Mouse (Mus musculus) bone marrow, adult 2 months (tissue): ENCODE results near the gene Crybg3. TPM values are rescaled to one million over a fixed set of nuclear protein-coding genes. Genes with fewer than 3 reads are reported as not detected.

ENCODE experiments used
- H3K27ac ChIP-seq: fragments of 200-500 bp; 2 replicates; pipeline ENCODE4 v1.5.1; 2012; ENCODE audit warnings: low read depth, mild to moderate bottlenecking, control low read depth, inconsistent platforms, low read length; ENCODE audit not compliant: control insufficient read depth, poor library complexity, insufficient read depth
- H3K4me1 ChIP-seq: fragments of 200-500 bp; 2 replicates; pipeline ENCODE4 v1.6.1; 2011; ENCODE audit warnings: low read length; ENCODE audit not compliant: control insufficient read depth, insufficient read depth
- H3K4me3 ChIP-seq: fragments of 200-500 bp; replicated peaks from 2 replicates; pipeline ENCODE3; 2011; ENCODE audit warnings: mild to moderate bottlenecking, low read depth, low read length, control low read depth; ENCODE audit not compliant: control insufficient read depth
- CTCF ChIP-seq: fragments of 200-500 bp; IDR thresholded peaks from 2 replicates; pipeline ENCODE4 v1.5.1; 2011; ENCODE audit warnings: low read length, control low read depth; ENCODE audit not compliant: control insufficient read depth, insufficient read depth
- POLR2A ChIP-seq: fragments of 200-500 bp; IDR thresholded peaks from 2 replicates; pipeline ENCODE4 v1.6.1; 2011; ENCODE audit warnings: low read depth, mild to moderate bottlenecking, control low read depth, low read length, borderline replicate concordance; ENCODE audit not compliant: control insufficient read depth
- WGBS: fragments of 180-500 bp; shearing (Covaris S2); methylation state at CpG from one replicate; pipeline ENCODE4 v1.1.7; 2018; 5-methylcytosine and 5-hydroxymethylcytosine counted together
- polyA plus RNA-seq: library from polyadenylated mRNA; stranded (reverse); fragments of >200 nt; gene quantifications from 2 replicates; pipeline ENCODE4 v1.2.4, GENCODE M21; 2011; ENCODE audit warnings: low replicate concordance; ENCODE audit not compliant: missing spikeins, insufficient read depth, insufficient read length

Gene Crybg3
- polyA plus RNA-seq, 1 experiment = 6.1 TPM

- Histone ChIP-seq H3K27ac (no peak overlapping the region), H3K4me3 (no peak overlapping the region), H3K4me1 (no peaks in the 10 kb centered on the region; the same call in 1 of the 2 replicates)
- TF ChIP-seq POLR2A (no peak), CTCF (no peak)
- 82% methylated on average over 10 of the region's 10 CpGs for WGBS
These were observed 13.0 kb downstream of the Crybg3 start for GRCm38 (mm10) chr16:59587816-59588215.

GRCm38 (mm10) chr16:59586911-59587310 is 13.9 kb downstream of the Crybg3 start:
- TF ChIP-seq POLR2A (no peak), CTCF (no peak)
- no peak overlapping the region for H3K4me3 ChIP-seq
- no peaks in the 10 kb centered on the region; the same call in 1 of the 2 replicates for H3K4me1 ChIP-seq
- 77% methylated on average over 8 of the region's 8 CpGs for WGBS
- H3K27ac ChIP-seq = no peak overlapping the region

GRCm38 (mm10) chr16:59586276-59586675 is 14.5 kb downstream of the Crybg3 start:
- H3K4me1 ChIP-seq = no peaks in the 10 kb centered on the region; the same call in 1 of the 2 replicates
- 64% methylated on average over 6 of the region's 6 CpGs for WGBS
- H3K4me3 ChIP-seq = no peak overlapping the region
- no peak overlapping the region for H3K27ac ChIP-seq
- no peak for TF ChIP-seq CTCF

- TF ChIP-seq CTCF (no peak), POLR2A (no peak)
- no peak overlapping the region for H3K27ac ChIP-seq
- 83% methylated on average over 4 of the region's 4 CpGs for WGBS
- H3K4me1 ChIP-seq = no peaks in the 10 kb centered on the region; the same call in 1 of the 2 replicates
- H3K4me3 ChIP-seq = no peak overlapping the region
These were observed 15.0 kb downstream of the Crybg3 start for GRCm38 (mm10) chr16:59585706-59586244.

- Histone ChIP-seq H3K4me1 (no peaks in the 10 kb centered on the region; the same call in 1 of the 2 replicates), H3K27ac (no peak overlapping the region), H3K4me3 (no peak overlapping the region)
- no peak for TF ChIP-seq CTCF
- no peak for TF ChIP-seq POLR2A
- 57% methylated on average over 5 of the region's 5 CpGs for WGBS
These were observed 17.3 kb downstream of the Crybg3 start for GRCm38 (mm10) chr16:59583515-59583914.

- Histone ChIP-seq H3K27ac (no peak overlapping the region), H3K4me1 (no peaks in the 10 kb centered on the region), H3K4me3 (no peak overlapping the region)
- TF ChIP-seq POLR2A (no peak), CTCF (no peak)
- 58% methylated on average over 8 of the region's 8 CpGs for WGBS
These were observed 21.5 kb downstream of the Crybg3 start for GRCm38 (mm10) chr16:59579237-59579636.

GRCm38 (mm10) chr16:59573961-59574360 is 26.8 kb downstream of the Crybg3 start:
- H3K4me1 ChIP-seq = no peaks in the 10 kb centered on the region
- H3K4me3 ChIP-seq = no peak overlapping the region
- TF ChIP-seq POLR2A (no peak), CTCF (no peak)
- WGBS = 87% methylated on average over 11 of the region's 11 CpGs
- no peak overlapping the region for H3K27ac ChIP-seq

GRCm38 (mm10) chr16:59572685-59573084 is 28.1 kb downstream of the Crybg3 start:
- no peak overlapping the region for H3K4me3 ChIP-seq
- H3K4me1 ChIP-seq = no peaks in the 10 kb centered on the region; the same call in 1 of the 2 replicates
- TF ChIP-seq CTCF (no peak), POLR2A (no peak)
- WGBS = 85% methylated on average over 3 of the region's 3 CpGs
- H3K27ac ChIP-seq = no peak overlapping the region

- Histone ChIP-seq H3K4me1 (no peaks in the 10 kb centered on the region; the same call in 1 of the 2 replicates), H3K4me3 (no peak overlapping the region), H3K27ac (no peak overlapping the region)
- TF ChIP-seq POLR2A (no peak), CTCF (no peak)
- WGBS = 77% methylated on average over 8 of the region's 8 CpGs
These were observed 30.0 kb downstream of the Crybg3 start for GRCm38 (mm10) chr16:59570807-59571206.
